Mouse (Mus musculus) cortical plate, adult 2 months (tissue): ENCODE results near the gene Pan3. TPM values are rescaled to one million over a fixed set of nuclear protein-coding genes. Genes with fewer than 3 reads are reported as not detected.

Experiments
- H3K27ac ChIP-seq: fragments of 200-500 bp; 2 replicates; pipeline ENCODE4 v1.5.1; 2012; ENCODE audit warnings: low read length, control low read depth, inconsistent platforms; ENCODE audit not compliant: insufficient read depth
- H3K4me1 ChIP-seq: fragments of 200-500 bp; 2 replicates; pipeline ENCODE4 v1.6.1; 2011; ENCODE audit warnings: low read length; ENCODE audit not compliant: control insufficient read depth, insufficient read depth
- H3K4me3 ChIP-seq: fragments of 200-500 bp; 2 replicates; pipeline ENCODE4 v1.5.1; 2011; ENCODE audit warnings: mild to moderate bottlenecking, low read length, control low read depth; ENCODE audit not compliant: insufficient read depth
- CTCF ChIP-seq: fragments of 200-500 bp; IDR thresholded peaks from 2 replicates; pipeline ENCODE4 v1.5.1; 2011; ENCODE audit warnings: mild to moderate bottlenecking, control low read depth, low read length; ENCODE audit not compliant: insufficient read depth; ENCODE audit errors: extremely low read depth
- POLR2A ChIP-seq: fragments of 200-500 bp; IDR thresholded peaks from 2 replicates; pipeline ENCODE4 v1.6.1; 2011; ENCODE audit warnings: mild to moderate bottlenecking, low read length, control low read depth; ENCODE audit not compliant: insufficient read depth; ENCODE audit errors: extremely low read depth
- polyA plus RNA-seq: library from polyadenylated mRNA; depleted of rRNA; stranded (reverse); fragments of >200 nt; gene quantifications from 2 replicates; pipeline ENCODE4 v1.2.3, GENCODE M21; 2012; rRNA removed

The Pan3 gene
- polyA plus RNA-seq, 1 experiment = 51.2 TPM

DNA sequence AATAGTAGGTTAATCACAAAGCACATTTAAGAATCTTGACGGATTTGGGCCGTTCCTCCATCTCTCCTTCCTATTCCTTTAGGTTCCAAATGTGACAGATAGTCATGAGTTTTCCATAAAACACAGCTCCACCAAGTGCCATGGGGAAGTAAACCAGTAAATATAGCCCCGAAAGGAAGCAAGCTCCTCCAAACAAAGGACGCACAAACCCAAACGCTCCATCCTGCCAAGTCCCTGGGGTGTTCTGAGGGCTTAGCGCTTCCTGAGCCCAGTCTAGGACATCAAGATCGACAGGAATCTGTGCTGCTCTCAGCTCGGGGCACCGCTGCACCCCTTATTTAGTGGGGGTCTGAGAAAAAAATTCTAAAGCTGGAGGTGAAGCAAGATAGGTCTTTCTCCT, 154.7 kb downstream of the Pan3 start:
- Histone ChIP-seq H3K4me1 (no peaks in the 10 kb centered on the region), H3K4me3 (no peak overlapping the region), H3K27ac (no peak overlapping the region)
- no peak for TF ChIP-seq POLR2A
- no peak for TF ChIP-seq CTCF

DNA sequence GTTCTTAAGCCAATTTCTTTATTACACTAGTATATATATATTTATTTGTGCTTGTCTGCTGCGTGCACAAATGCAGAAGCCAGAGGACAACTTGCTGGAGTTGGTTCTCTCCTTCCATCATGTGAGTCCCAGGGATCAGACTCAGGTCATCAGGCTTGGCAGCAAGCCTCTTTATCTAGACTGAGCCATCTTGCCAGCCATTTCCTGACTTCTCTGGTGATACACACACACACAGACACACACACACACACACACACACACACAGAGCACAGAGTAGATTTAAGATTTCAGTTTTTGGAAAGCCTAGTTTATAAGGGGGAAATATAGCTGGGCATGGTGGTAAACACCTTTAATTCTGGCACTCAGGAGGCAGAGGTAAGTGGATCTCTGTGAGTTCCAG, 155.1 kb downstream of the Pan3 start:
- H3K4me3 ChIP-seq = no peak overlapping the region
- TF ChIP-seq CTCF (no peak), POLR2A (no peak)
- no peaks in the 10 kb centered on the region for H3K4me1 ChIP-seq
- no peak overlapping the region for H3K27ac ChIP-seq

- no peaks in the 10 kb centered on the region for H3K4me1 ChIP-seq
- no peak overlapping the region for H3K4me3 ChIP-seq
- no peak overlapping the region for H3K27ac ChIP-seq
- TF ChIP-seq CTCF (no peak), POLR2A (no peak)
Measured at GRCm38 (mm10) chr5:147589814-147590213, 159.9 kb downstream of the Pan3 start.

DNA sequence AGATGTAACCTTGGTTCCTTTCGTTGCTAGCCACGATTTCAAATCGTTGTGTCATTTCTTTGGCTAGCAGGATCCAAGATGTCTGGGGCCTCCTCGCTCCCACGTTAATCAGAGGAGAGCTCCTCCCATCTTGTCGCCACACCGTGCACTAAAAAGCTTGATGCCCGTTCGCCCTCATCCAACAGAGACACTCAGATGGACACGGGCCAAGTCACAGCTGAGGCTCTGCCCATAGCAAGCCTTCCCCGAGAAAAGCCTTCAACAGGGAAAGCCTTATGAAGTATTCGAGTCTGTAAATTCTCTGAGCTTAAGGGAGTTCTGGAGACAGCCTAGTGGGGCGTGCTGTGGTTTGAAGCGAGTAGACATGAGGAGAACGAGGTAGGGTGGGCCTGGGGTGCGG, 167.9 kb downstream of the Pan3 start:
- Histone ChIP-seq H3K4me3 (no peak overlapping the region), H3K27ac (no peak overlapping the region), H3K4me1 (no peaks in the 10 kb centered on the region)
- TF ChIP-seq POLR2A = no peak
- TF ChIP-seq CTCF = no peak

Other genes starting within 250 kb of the Pan3 start
- gene Gsx1, start 241.5 kb upstream of the Pan3 start, polyA plus RNA-seq = 1.1 and 1.4 TPM in 2 replicates
- not detected in 2 replicates for gene Pdx1, start 160.2 kb upstream of the Pan3 start, polyA plus RNA-seq
- not detected in 2 replicates for gene Cdx2, start 122.9 kb upstream of the Pan3 start, polyA plus RNA-seq
- not detected in 2 replicates for gene Urad, start 107.7 kb upstream of the Pan3 start, polyA plus RNA-seq
- 6.9 and 8.8 TPM in 2 replicates for gene Flt3, start 29.7 kb upstream of the Pan3 start, polyA plus RNA-seq